ENCODE assay signal across 21 mouse cellular contexts in the genomic region with DNA sequence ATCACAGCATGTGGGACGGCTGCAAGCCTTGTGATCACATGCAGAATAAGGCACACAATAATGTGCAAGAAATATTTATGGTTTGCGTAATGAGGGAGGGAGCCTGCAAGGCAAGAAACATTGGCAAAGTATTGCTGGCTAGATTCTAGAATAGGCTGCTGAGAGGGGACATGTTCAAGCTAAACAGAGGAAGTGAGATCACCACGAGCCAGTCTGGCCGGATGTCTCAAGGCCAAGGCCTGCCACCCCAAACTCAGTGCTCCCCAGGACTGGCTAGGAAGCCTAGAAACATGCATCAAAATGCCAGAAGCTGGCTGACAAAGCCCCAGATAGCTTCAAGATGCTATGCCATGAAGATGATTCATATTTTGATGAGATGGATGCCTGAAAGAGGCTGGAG.
DNase-seq lines count a peak whose midpoint lies in the region; ATAC-seq and TF ChIP-seq lines count a peak whose summit lies in the region.
"Had no signal": no experiment of that assay in that cellular context is flagged by ENCODE, and none has a peak within 500 bp of the region (broad histone marks: within the 10 kb centered on the region; RNA-seq: fewer than 3 reads in every experiment).

No protein-coding gene starts in this region.

- no peaks in the 10 kb centered on the region for H3K9me3 ChIP-seq in limb, embryonic 12.5 days
- no peaks in the 10 kb centered on the region for H3K9me3 ChIP-seq in limb, embryonic 10.5 days (replicated peaks)
- H3K9me3 ChIP-seq: embryonic facial prominence, embryonic 15.5 days; forebrain, embryonic 15.5 days; heart, embryonic 15.5 days; hindbrain, embryonic 15.5 days had no signal

- peak; percentile 8; the same call in 1 of the 2 replicates for ATAC-seq in frontal cortex, adult (ENCODE audit: low TSS enrichment)
- no peak for ATAC-seq in limb, embryonic 12.5 days (ENCODE audit: insufficient number of reproducible peaks, insufficient read depth, low FRiP score, low TSS enrichment, low read depth)
- ATAC-seq: forebrain, embryonic 15.5 days had no signal

- H3K4me3 ChIP-seq in limb, embryonic 12.5 days (replicated peaks): no peak overlapping the region
- no peak overlapping the region for H3K4me3 ChIP-seq in limb, embryonic 10.5 days
- no peak overlapping the region for H3K4me3 ChIP-seq in lung, adult 2 months (replicated peaks; ENCODE audit: extremely low read depth, low read depth, low read length)
- H3K4me3 ChIP-seq: embryonic facial prominence, embryonic 15.5 days; forebrain, embryonic 15.5 days; heart, adult 2 months; heart, embryonic 15.5 days; hindbrain, embryonic 15.5 days had no signal

- TF ChIP-seq CTCF in lung, adult 2 months (IDR thresholded peaks at IDR 0.05; ENCODE audit: insufficient read depth, low read length): no peak

- DNase-seq in frontal cortex, postnatal 36 days (ENCODE audit: low spot score in 2 of 2): no peak
- no peak for DNase-seq in limb, embryonic 10.5 days (ENCODE audit: low spot score)
- DNase-seq in lung, postnatal 4 days: peak; percentile 9 to 31
- no peak for DNase-seq in lung, adult 2 months
- DNase-seq in ovary, postnatal 36 days (ENCODE audit: low spot score): no peak
- DNase-seq: adrenal gland, adult 2 months; cerebellum, adult 11 months; cerebellum, adult 8-10 months; cerebellum, postnatal 14 days; embryo, embryonic 11 days; gastrocnemius, postnatal 14 days; heart, adult 2 months; heart, postnatal 14 days had no signal

- peaks cover 20% of the 10 kb centered on the region for H3K4me1 ChIP-seq in limb, embryonic 12.5 days (replicated peaks)
- H3K4me1 ChIP-seq in limb, embryonic 10.5 days: peaks cover 22% of the 10 kb centered on the region
- no peaks in the 10 kb centered on the region for H3K4me1 ChIP-seq in lung, adult 2 months (ENCODE audit: control insufficient read depth, insufficient read depth, low read length)
- H3K4me1 ChIP-seq: heart, embryonic 15.5 days had no signal

- H3K36me3 ChIP-seq in limb, embryonic 12.5 days: peaks cover 17% of the 10 kb centered on the region
- H3K36me3 ChIP-seq in limb, embryonic 10.5 days: peaks cover 4% of the 10 kb centered on the region
- H3K36me3 ChIP-seq: heart, embryonic 15.5 days; hindbrain, embryonic 15.5 days had no signal

- 0 out of 2 replicates have a peak overlapping the region, but pooled peaks have one; percentile 12 for H3K27ac ChIP-seq in limb, embryonic 12.5 days
- H3K27ac ChIP-seq in limb, embryonic 10.5 days: no peak overlapping the region
- H3K27ac ChIP-seq: embryonic facial prominence, embryonic 15.5 days; forebrain, embryonic 15.5 days; heart, adult 2 months; heart, embryonic 15.5 days; hindbrain, embryonic 15.5 days had no signal

- whole genome bisulfite sequencing in limb, embryonic 12.5 days: 70% methylated on average over 4 of the region's 4 CpGs
- WGBS in limb, embryonic 10.5 days: 88% methylated on average over 4 of the region's 4 CpGs
- 33% methylated on average over 4 of the region's 4 CpGs for WGBS in lung, adult 2 months

- no peak for TF ChIP-seq POLR2A in lung, adult 2 months (IDR thresholded peaks at IDR 0.05; ENCODE audit: borderline replicate concordance, extremely low read depth, low read depth, low read length)

- H3K27me3 ChIP-seq in limb, embryonic 12.5 days: no peaks in the 10 kb centered on the region
- H3K27me3 ChIP-seq in limb, embryonic 10.5 days (ENCODE audit: low read depth, poor library complexity, severe bottlenecking): no peaks in the 10 kb centered on the region
- H3K27me3 ChIP-seq: CH12.LX; embryonic facial prominence, embryonic 15.5 days; forebrain, embryonic 15.5 days; heart, embryonic 15.5 days; hindbrain, embryonic 15.5 days had no signal

- no peak overlapping the region for H3K4me2 ChIP-seq in limb, embryonic 12.5 days
- H3K4me2 ChIP-seq: embryonic facial prominence, embryonic 15.5 days; forebrain, embryonic 15.5 days; heart, embryonic 11.5 days; heart, embryonic 15.5 days; hindbrain, embryonic 15.5 days had no signal

- H3K9ac ChIP-seq in limb, embryonic 12.5 days (replicated peaks): no peak overlapping the region
- H3K9ac ChIP-seq: embryonic facial prominence, embryonic 15.5 days; forebrain, embryonic 15.5 days; heart, embryonic 15.5 days; hindbrain, embryonic 15.5 days had no signal

Comparison
In these comparisons a context has a peak if more than half of its experiments do, and no peak if none do; other contexts are left out.
1. DNase-seq: peak in lung, postnatal 4 days (2 of 2); none in frontal cortex, postnatal 36 days (0 of 2), limb, embryonic 10.5 days (single experiment), lung, adult 2 months (single experiment) and ovary, postnatal 36 days (single experiment).